ENCODE assay signal across 9 mouse cellular contexts in genomic region chr1:177447086-177447485, GRCm38 (mm10). TPM values are rescaled to one million over a fixed set of nuclear protein-coding genes. Genes with fewer than 3 reads are reported as not detected.
DNase-seq lines count a peak whose midpoint lies in the region; ATAC-seq and TF ChIP-seq lines count a peak whose summit lies in the region.
"Had no signal": no experiment of that assay in that cellular context is flagged by ENCODE, and none has a peak within 500 bp of the region (broad histone marks: within the 10 kb centered on the region; RNA-seq: fewer than 3 reads in every experiment).

No protein-coding gene starts in this region.

- peaks cover 15% of the 10 kb centered on the region for H3K4me1 ChIP-seq in stomach, embryonic 14.5 days (ENCODE audit: control insufficient read depth, insufficient read depth, low read length)
- no peaks in the 10 kb centered on the region for H3K4me1 ChIP-seq in stomach, postnatal 0 days (replicated peaks; ENCODE audit: control insufficient read depth, insufficient read depth)
- H3K4me1 ChIP-seq in forebrain, embryonic 11.5 days (replicated peaks; ENCODE audit: control insufficient read depth, insufficient read depth, low read length) = peaks cover 20% of the 10 kb centered on the region
- peaks cover 33% of the 10 kb centered on the region for H3K4me1 ChIP-seq in liver, embryonic 12.5 days

- no peaks in the 10 kb centered on the region for H3K9me3 ChIP-seq in stomach, embryonic 14.5 days (ENCODE audit: control insufficient read depth, low read depth, low read length)
- no peaks in the 10 kb centered on the region for H3K9me3 ChIP-seq in stomach, postnatal 0 days (ENCODE audit: control insufficient read depth, low read length)
- no peaks in the 10 kb centered on the region for H3K9me3 ChIP-seq in forebrain, embryonic 11.5 days (ENCODE audit: control insufficient read depth, low read length)
- H3K9me3 ChIP-seq in liver, embryonic 12.5 days (replicated peaks) = no peaks in the 10 kb centered on the region

- no peak for TF ChIP-seq CTCF in stomach, postnatal 0 days (IDR thresholded peaks at IDR 0.05; ENCODE audit: low read depth)

- no peak overlapping the region for H3K9ac ChIP-seq in stomach, embryonic 14.5 days (replicated peaks; ENCODE audit: low read depth, low read length)
- H3K9ac ChIP-seq in stomach, postnatal 0 days (ENCODE audit: low read length) = no peak overlapping the region
- peak overlapping the region; percentile 52 for H3K9ac ChIP-seq in forebrain, embryonic 11.5 days (ENCODE audit: low read length)
- H3K9ac ChIP-seq in liver, embryonic 12.5 days = no peak overlapping the region
- H3K9ac ChIP-seq: liver, postnatal 0 days had no signal

- H3K27me3 ChIP-seq in stomach, embryonic 14.5 days (ENCODE audit: control insufficient read depth, insufficient read depth, low read length) = no peaks in the 10 kb centered on the region
- H3K27me3 ChIP-seq in stomach, postnatal 0 days (ENCODE audit: control insufficient read depth, insufficient read depth, low read length) = no peaks in the 10 kb centered on the region
- no peaks in the 10 kb centered on the region for H3K27me3 ChIP-seq in forebrain, embryonic 11.5 days (ENCODE audit: control insufficient read depth, insufficient read depth, low read length)
- no peaks in the 10 kb centered on the region for H3K27me3 ChIP-seq in liver, embryonic 12.5 days (replicated peaks)

- H3K4me3 ChIP-seq in stomach, embryonic 14.5 days (ENCODE audit: low read depth, low read length) = no peak overlapping the region
- no peak overlapping the region for H3K4me3 ChIP-seq in stomach, postnatal 0 days (ENCODE audit: low read depth, low read length)
- H3K4me3 ChIP-seq in forebrain, embryonic 11.5 days (ENCODE audit: low read depth, low read length) = peak overlapping the region; percentile 20
- H3K4me3 ChIP-seq in liver, embryonic 12.5 days = no peak overlapping the region

- 53% methylated on average over 9 of the region's 9 CpGs for WGBS in stomach, embryonic 14.5 days
- 66% methylated on average over 9 of the region's 9 CpGs for WGBS in stomach, postnatal 0 days
- 8% methylated on average over 9 of the region's 9 CpGs for WGBS in forebrain, embryonic 11.5 days
- 89% methylated on average over 9 of the region's 9 CpGs for WGBS in liver, embryonic 12.5 days (ENCODE audit: insufficient replicate concordance)

- H3K4me2 ChIP-seq in stomach, embryonic 14.5 days (replicated peaks; ENCODE audit: low read depth, low read length) = no peak overlapping the region
- H3K4me2 ChIP-seq in stomach, postnatal 0 days (replicated peaks; ENCODE audit: low read depth) = no peak overlapping the region
- H3K4me2 ChIP-seq in forebrain, embryonic 11.5 days (ENCODE audit: low read depth, low read length, severe bottlenecking) = peak overlapping the region; percentile 48
- no peak overlapping the region for H3K4me2 ChIP-seq in liver, embryonic 12.5 days

- peaks cover 14% of the 10 kb centered on the region for H3K36me3 ChIP-seq in stomach, embryonic 14.5 days (ENCODE audit: control insufficient read depth, insufficient read depth, low read length)
- peaks cover 11% of the 10 kb centered on the region for H3K36me3 ChIP-seq in stomach, postnatal 0 days (ENCODE audit: control insufficient read depth, insufficient read depth, low read length)
- H3K36me3 ChIP-seq in forebrain, embryonic 11.5 days (ENCODE audit: control insufficient read depth, insufficient read depth, low read length) = peaks cover 2% of the 10 kb centered on the region; the same call in 1 of the 2 replicates
- H3K36me3 ChIP-seq in liver, embryonic 12.5 days = peaks cover 23% of the 10 kb centered on the region

- H3K27ac ChIP-seq in stomach, embryonic 14.5 days (ENCODE audit: low read length) = 0 out of 2 replicates have a peak overlapping the region, but pooled peaks have one; percentile 10
- H3K27ac ChIP-seq in stomach, postnatal 0 days (replicated peaks) = no peak overlapping the region
- peak overlapping the region; percentile 25 for H3K27ac ChIP-seq in forebrain, embryonic 11.5 days (ENCODE audit: low read depth, low read length)
- no peak overlapping the region for H3K27ac ChIP-seq in liver, embryonic 12.5 days

- TF ChIP-seq EP300 in stomach, postnatal 0 days (optimal IDR thresholded peaks at IDR 0.05) = no peak

- DNase-seq in stomach, postnatal 0 days (ENCODE audit: low spot score) = no peak
- DNase-seq in forebrain, embryonic 11.5 days (ENCODE audit: low spot score) = peak; percentile 64
- DNase-seq in mesoderm, embryonic 11.5 days (ENCODE audit: low read depth, low spot score) = peak; percentile 57
- no peak for DNase-seq in kidney, adult 8-10 months
- no peak for DNase-seq in thymus, postnatal 10 days (ENCODE audit: low spot score in 2 of 2)
- DNase-seq: kidney, adult 2 months; liver, postnatal 0 days had no signal

- no peak for ATAC-seq in stomach, embryonic 14.5 days (ENCODE audit: insufficient number of reproducible peaks, insufficient read depth, low FRiP score, low read depth)
- no peak for ATAC-seq in stomach, postnatal 0 days (ENCODE audit: low FRiP score, low TSS enrichment)
- ATAC-seq in forebrain, embryonic 11.5 days (replicated peaks; ENCODE audit: low FRiP score) = peak; percentile 28
- no peak for ATAC-seq in liver, embryonic 12.5 days
- ATAC-seq: liver, postnatal 0 days had no signal

RNA-seq across cellular contexts. Expression of gene Zbtb18, which starts 4.9 kb away (rescaled TPM):
- polyA plus RNA-seq in stomach, embryonic 14.5 days (2014; fragmentation: Nextera tagmentation; extraction: Ambion mirVana) = 3.2 and 6.6 TPM in 2 replicates
- polyA plus RNA-seq in stomach, postnatal 0 days (2015; fragmentation: Nextera tagmentation; extraction: Ambion mirVana) = 1.4 and 1.6 TPM in 2 replicates
- 5.1 and 6.6 TPM in 2 replicates for polyA plus RNA-seq in forebrain, embryonic 11.5 days (2014; fragmentation: Nextera tagmentation; extraction: Ambion mirVana)
- polyA plus RNA-seq in liver, embryonic 12.5 days (2016; fragmentation: Nextera tagmentation; extraction: Ambion mirVana) = 0.49 TPM in 2 replicates

Comparison
In these comparisons a context has a peak if more than half of its experiments do, and no peak if none do; other contexts are left out.
1. H3K27ac ChIP-seq: peak in stomach, embryonic 14.5 days (single experiment) and forebrain, embryonic 11.5 days (single experiment); none in stomach, postnatal 0 days (single experiment) and liver, embryonic 12.5 days (single experiment).
2. DNase-seq: peak in forebrain, embryonic 11.5 days (single experiment) and mesoderm, embryonic 11.5 days (single experiment); none in stomach, postnatal 0 days (single experiment), kidney, adult 8-10 months (0 of 2) and thymus, postnatal 10 days (0 of 2).